Mouse (Mus musculus): Measurements from ENCODE around the gene Rpp21.

The Rpp21 gene

GRCm38 (mm10) chr17:36233572-36233971 lies 24.3 kb downstream of the Rpp21 start:
- no peak for DNase-seq

DNA sequence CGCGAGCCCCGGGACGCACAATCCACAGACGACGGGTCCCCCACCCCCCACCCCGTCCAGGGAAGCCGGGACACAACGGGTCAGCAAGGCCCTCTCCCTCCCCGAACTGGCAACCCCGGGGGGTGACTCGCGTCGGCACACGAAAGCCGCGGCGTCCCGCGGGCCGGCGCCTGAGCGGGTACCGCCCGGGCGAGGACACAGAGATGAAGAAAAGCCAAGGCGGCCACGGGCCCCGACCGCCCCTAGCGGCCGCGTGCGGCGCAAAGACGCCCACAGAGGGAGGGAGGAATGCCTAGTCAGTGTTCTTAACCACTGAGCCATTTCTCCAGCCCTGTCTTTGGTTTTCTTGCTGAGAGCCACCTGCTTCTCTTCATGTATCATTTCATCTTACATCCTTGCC lies 26.6 kb downstream of the Rpp21 start:
- peak; percentile 67 to 68 for DNase-seq

DNA sequence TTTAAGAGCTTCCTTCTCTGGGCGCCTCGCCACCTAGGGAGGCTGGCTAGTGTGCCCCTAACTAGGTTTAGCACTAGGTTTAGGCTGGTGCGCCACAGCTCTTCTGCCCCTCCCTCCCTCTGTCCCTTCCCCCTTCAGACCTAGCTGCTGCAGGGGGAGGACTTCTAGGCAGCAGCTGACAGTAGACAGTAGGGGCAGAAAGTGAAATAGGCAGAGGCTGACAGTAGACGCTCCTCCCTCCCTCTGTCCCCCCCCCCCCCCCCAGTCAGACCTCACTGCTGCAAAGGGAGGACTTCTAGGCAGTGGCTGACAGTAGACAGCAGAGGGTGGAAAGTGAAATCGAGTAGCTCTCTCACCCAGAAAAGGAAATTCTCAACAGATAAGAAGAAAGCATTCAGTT lies 28.8 kb downstream of the Rpp21 start:
- DNase-seq, result peak in 1 of 2 experiments; percentile 35

- DNase-seq, result peak; percentile 52 to 60
Measured at GRCm38 (mm10) chr17:36226921-36227320, 30.9 kb downstream of the Rpp21 start.

- DNase-seq, result no peak
Measured at GRCm38 (mm10) chr17:36225231-36225824, 32.5 kb downstream of the Rpp21 start.

DNA sequence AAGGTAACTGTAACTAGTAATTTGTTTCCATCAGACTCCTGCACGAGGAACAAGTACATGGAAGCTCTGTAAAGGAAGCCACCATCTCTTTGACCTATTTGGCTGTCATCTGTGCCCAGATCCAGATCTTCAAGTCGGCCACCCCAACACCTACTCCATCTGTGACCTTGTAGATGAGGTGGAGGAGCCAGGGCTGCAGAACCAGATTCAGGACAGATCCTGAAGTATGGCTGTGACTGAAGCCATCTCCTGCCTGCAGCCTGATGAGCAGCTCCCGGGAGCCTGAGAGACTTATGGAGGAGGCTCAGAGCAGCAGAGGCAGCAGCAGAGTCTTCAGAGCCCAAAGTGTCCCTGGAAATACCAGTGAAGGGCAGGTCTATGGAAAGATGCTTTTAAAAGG lies 33.4 kb downstream of the Rpp21 start:
- no peak for DNase-seq

DNA sequence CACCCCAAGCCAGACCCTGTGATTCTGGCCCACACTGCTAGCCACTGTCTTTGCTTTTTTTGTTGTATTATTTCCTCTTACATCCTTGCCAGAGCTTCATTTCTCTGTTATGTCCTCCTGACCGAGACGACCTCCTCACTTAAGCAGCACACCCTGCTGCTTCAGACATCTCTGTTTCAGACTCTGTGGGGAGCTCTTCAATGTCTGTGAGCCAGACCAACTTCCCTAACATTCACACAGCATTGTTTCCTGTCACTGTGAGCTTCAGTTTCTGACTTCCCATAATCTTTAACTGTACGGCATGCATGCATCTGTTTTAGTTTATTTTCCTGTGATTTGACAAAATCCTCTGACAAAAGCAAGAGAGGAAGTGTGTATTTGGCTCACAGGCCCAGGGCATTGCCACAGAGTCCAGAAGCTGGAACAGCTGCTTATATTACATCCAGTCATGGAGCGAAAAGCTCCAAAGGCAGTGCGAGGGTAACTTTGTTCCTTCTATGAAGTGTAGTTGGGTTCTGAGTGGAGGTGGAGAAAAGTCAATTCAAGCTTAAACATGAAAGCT lies 39.2 kb downstream of the Rpp21 start:
- no peak for DNase-seq

DNA sequence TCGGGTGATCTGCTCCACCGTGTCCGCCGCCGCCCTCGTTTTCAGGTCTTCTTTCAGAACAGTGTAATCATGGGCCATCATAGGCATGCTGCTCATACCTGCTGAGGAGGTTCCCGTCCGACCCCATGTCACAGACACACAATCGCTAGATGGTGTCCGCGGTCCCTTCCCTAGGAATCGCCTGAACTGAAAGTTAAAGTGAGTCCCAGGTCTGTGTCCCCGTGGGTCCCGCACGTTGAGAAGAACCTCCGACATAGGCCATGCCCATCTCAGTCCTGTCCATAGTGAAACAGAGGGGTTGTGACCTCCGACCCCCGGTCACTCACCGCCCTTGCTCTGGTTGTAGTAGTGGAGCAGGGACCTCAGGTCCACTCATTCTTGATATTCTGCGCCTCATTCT lies 42.3 kb downstream of the Rpp21 start:
- no peak for DNase-seq

DNA sequence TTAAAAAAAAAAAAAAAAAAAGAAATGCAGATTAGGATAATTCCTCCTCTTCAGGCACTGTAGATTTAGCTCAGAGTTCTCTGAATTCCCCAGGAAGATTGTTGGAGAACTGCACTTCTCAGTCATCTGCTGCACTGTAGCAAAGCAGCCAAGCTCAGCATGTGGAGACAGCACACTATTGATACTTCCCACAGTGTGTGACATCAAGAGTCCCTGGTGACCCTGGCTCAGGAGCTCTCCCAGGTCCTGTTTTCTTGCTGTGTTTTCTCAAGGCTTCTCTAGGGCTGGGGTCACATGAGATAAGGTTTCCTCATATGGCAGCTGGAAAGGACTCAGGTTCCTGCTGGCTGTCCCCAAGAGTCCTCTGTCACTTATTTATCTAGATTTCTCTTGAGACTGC lies 51.0 kb downstream of the Rpp21 start:
- no peak for DNase-seq

- no peak for DNase-seq
Measured at GRCm38 (mm10) chr17:36205862-36206261, 52.0 kb downstream of the Rpp21 start.

Data from thymus, adult 18-20 months (tissue).